Mouse (Mus musculus): ENCODE measurements around the gene Tnnt3. TPM values are rescaled to one million over a fixed set of nuclear protein-coding genes. Genes with fewer than 3 reads are reported as not detected.

The Tnnt3 gene
- polyA plus RNA-seq, 1 experiment from 2014 or later, result 1.7 TPM

DNA sequence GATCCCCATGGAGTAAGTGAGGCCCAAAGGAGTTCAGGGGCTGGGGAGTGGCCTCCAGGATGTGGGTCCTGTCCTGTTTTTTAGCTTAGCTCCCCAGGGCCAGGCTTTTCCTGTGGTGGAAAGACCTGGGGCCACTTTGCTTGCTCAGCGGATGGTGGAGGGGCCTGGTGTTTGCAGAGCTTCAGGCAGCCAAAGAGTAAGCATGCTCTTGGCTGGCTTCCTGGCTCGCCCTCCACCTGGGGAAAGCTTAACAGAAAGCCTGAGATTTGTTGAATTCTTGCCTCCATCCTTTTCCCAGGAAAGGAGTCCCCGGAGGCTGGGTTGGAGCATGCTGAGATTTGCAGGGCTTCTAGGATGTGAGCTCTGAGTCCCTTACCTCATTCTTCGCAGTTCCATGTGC, 36.5 kb downstream of the Tnnt3 start:
- Histone ChIP-seq H3K4me3 (ENCODE audit: low read depth, low read length) (no peak overlapping the region), H3K36me3 (ENCODE audit: control insufficient read depth, insufficient read depth, low read length) (no peaks in the 10 kb centered on the region), H3K4me1 (replicated peaks; ENCODE audit: control insufficient read depth, insufficient read depth, low read length) (peaks cover 9% of the 10 kb centered on the region), H3K9me3 (ENCODE audit: control insufficient read depth, low read length) (no peaks in the 10 kb centered on the region), H3K27me3 (ENCODE audit: control insufficient read depth, insufficient read depth, low read length) (no peaks in the 10 kb centered on the region), H3K9ac (ENCODE audit: low read depth, low read length) (no peak overlapping the region), H3K4me2 (replicated peaks; ENCODE audit: low read depth, low read length) (no peak overlapping the region), H3K27ac (ENCODE audit: low read depth, low read length) (no peak overlapping the region)
- ATAC-seq (ENCODE audit: low FRiP score), result no peak
- DNase-seq (ENCODE audit: low spot score), result no peak
- 87% methylated on average over 4 of the region's 4 CpGs for WGBS

- Histone ChIP-seq H3K4me1 (replicated peaks; ENCODE audit: control insufficient read depth, insufficient read depth, low read length) (peaks cover 9% of the 10 kb centered on the region), H3K9me3 (ENCODE audit: control insufficient read depth, low read length) (no peaks in the 10 kb centered on the region), H3K27ac (ENCODE audit: low read depth, low read length) (no peak overlapping the region), H3K4me3 (ENCODE audit: low read depth, low read length) (no peak overlapping the region), H3K9ac (ENCODE audit: low read depth, low read length) (no peak overlapping the region), H3K27me3 (ENCODE audit: control insufficient read depth, insufficient read depth, low read length) (no peaks in the 10 kb centered on the region), H3K36me3 (ENCODE audit: control insufficient read depth, insufficient read depth, low read length) (no peaks in the 10 kb centered on the region), H3K4me2 (replicated peaks; ENCODE audit: low read depth, low read length) (no peak overlapping the region)
- DNase-seq (ENCODE audit: low spot score) (no peak), ATAC-seq (ENCODE audit: low FRiP score) (no peak)
- 98% methylated on average over 5 of the region's 5 CpGs for WGBS
These were observed 37.2 kb downstream of the Tnnt3 start for GRCm38 (mm10) chr7:142535832-142536231.

DNA sequence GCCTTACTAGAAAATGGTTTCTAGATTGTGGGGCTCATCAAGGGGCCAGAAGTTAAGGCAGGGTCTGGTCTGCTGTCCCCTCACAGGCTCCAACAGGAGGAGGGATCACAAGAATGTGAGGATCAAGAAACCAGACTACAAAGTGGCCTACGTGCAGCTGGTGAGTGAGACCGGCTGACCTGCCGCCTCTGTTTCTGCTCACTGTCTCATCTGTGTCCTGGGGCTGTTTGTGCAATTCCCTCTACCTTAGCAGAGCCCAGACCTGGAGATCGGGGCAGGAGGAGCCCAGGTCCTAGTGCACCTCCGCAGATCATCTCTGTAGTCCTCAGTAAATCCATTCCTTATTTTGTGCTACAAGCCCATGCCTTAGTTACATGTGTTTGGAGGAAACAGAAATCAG, 38.5 kb downstream of the Tnnt3 start:
- H3K9ac ChIP-seq (ENCODE audit: low read depth, low read length), result no peak overlapping the region
- H3K9me3 ChIP-seq (ENCODE audit: control insufficient read depth, low read length), result no peaks in the 10 kb centered on the region
- no peak overlapping the region for H3K4me2 ChIP-seq (replicated peaks; ENCODE audit: low read depth, low read length)
- no peaks in the 10 kb centered on the region for H3K36me3 ChIP-seq (ENCODE audit: control insufficient read depth, insufficient read depth, low read length)
- H3K4me1 ChIP-seq (replicated peaks; ENCODE audit: control insufficient read depth, insufficient read depth, low read length), result peaks cover 9% of the 10 kb centered on the region
- H3K4me3 ChIP-seq (ENCODE audit: low read depth, low read length), result no peak overlapping the region
- 60% methylated on average over 5 of the region's 5 CpGs for WGBS
- ATAC-seq (ENCODE audit: low FRiP score) (no peak), DNase-seq (ENCODE audit: low spot score) (no peak)
- no peak overlapping the region for H3K27ac ChIP-seq (ENCODE audit: low read depth, low read length)
- H3K27me3 ChIP-seq (ENCODE audit: control insufficient read depth, insufficient read depth, low read length), result no peaks in the 10 kb centered on the region

- H3K36me3 ChIP-seq (ENCODE audit: control insufficient read depth, insufficient read depth, low read length), result no peaks in the 10 kb centered on the region
- no peak overlapping the region for H3K4me3 ChIP-seq (ENCODE audit: low read depth, low read length)
- H3K9me3 ChIP-seq (ENCODE audit: control insufficient read depth, low read length), result no peaks in the 10 kb centered on the region
- DNase-seq (ENCODE audit: low spot score), result peak; percentile 89
- H3K27me3 ChIP-seq (ENCODE audit: control insufficient read depth, insufficient read depth, low read length), result no peaks in the 10 kb centered on the region
- WGBS, result 9% methylated on average over 6 of the region's 6 CpGs
- H3K4me1 ChIP-seq (replicated peaks; ENCODE audit: control insufficient read depth, insufficient read depth, low read length), result peaks cover 11% of the 10 kb centered on the region
- no peak overlapping the region for H3K9ac ChIP-seq (ENCODE audit: low read depth, low read length)
- no peak overlapping the region for H3K4me2 ChIP-seq (replicated peaks; ENCODE audit: low read depth, low read length)
- ATAC-seq (ENCODE audit: low FRiP score), result peak; percentile 18; the same call in 1 of the 2 replicates
- H3K27ac ChIP-seq (ENCODE audit: low read depth, low read length), result peak overlapping the region; percentile 58; the same call in 1 of the 2 replicates
These were observed 39.2 kb downstream of the Tnnt3 start for GRCm38 (mm10) chr7:142537879-142538278.

DNA sequence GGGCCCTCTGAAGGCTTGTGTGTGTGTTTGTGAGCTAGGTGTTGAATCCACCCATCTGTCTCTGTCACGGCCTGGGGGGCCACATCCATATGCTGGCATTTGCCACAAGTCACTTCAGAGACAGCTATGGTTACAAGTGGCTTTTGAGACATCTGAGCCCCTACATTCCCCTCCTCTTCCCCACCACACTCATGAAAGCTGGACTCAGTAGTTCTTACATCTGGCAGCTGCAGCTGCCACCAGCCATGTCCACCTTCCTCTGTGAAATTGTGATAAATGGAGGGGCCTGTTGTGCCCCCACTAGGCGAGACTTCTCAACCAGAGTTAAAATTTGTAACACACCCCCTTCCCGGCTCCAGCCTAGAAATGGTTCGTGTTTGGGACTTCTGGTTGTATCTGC, 39.7 kb downstream of the Tnnt3 start:
- Histone ChIP-seq H3K9me3 (ENCODE audit: control insufficient read depth, low read length) (no peaks in the 10 kb centered on the region), H3K9ac (ENCODE audit: low read depth, low read length) (0 out of 2 replicates have a peak overlapping the region, but pooled peaks have one; percentile 24), H3K4me3 (ENCODE audit: low read depth, low read length) (no peak overlapping the region), H3K4me1 (replicated peaks; ENCODE audit: control insufficient read depth, insufficient read depth, low read length) (peaks cover 12% of the 10 kb centered on the region), H3K36me3 (ENCODE audit: control insufficient read depth, insufficient read depth, low read length) (no peaks in the 10 kb centered on the region), H3K4me2 (replicated peaks; ENCODE audit: low read depth, low read length) (no peak overlapping the region), H3K27ac (ENCODE audit: low read depth, low read length) (peak overlapping the region; percentile 58; the same call in 1 of the 2 replicates), H3K27me3 (ENCODE audit: control insufficient read depth, insufficient read depth, low read length) (no peaks in the 10 kb centered on the region)
- 33% methylated on average over 4 of the region's 4 CpGs for WGBS
- DNase-seq (ENCODE audit: low spot score), result no peak
- no peak for ATAC-seq (ENCODE audit: low FRiP score)

- Histone ChIP-seq H3K27ac (ENCODE audit: low read depth, low read length) (peak overlapping the region; percentile 58; the same call in 1 of the 2 replicates), H3K9ac (ENCODE audit: low read depth, low read length) (peak overlapping the region; percentile 24; the same call in 1 of the 2 replicates), H3K36me3 (ENCODE audit: control insufficient read depth, insufficient read depth, low read length) (no peaks in the 10 kb centered on the region), H3K4me2 (replicated peaks; ENCODE audit: low read depth, low read length) (no peak overlapping the region; the same call in 1 of the 2 replicates), H3K9me3 (ENCODE audit: control insufficient read depth, low read length) (no peaks in the 10 kb centered on the region), H3K4me1 (replicated peaks; ENCODE audit: control insufficient read depth, insufficient read depth, low read length) (peaks cover 8% of the 10 kb centered on the region), H3K27me3 (ENCODE audit: control insufficient read depth, insufficient read depth, low read length) (no peaks in the 10 kb centered on the region), H3K4me3 (ENCODE audit: low read depth, low read length) (no peak overlapping the region)
- DNase-seq (ENCODE audit: low spot score) (no peak), ATAC-seq (ENCODE audit: low FRiP score) (no peak)
- 28% methylated on average over 6 of the region's 6 CpGs for WGBS
These were observed 40.1 kb downstream of the Tnnt3 start for GRCm38 (mm10) chr7:142538766-142539165.

DNA sequence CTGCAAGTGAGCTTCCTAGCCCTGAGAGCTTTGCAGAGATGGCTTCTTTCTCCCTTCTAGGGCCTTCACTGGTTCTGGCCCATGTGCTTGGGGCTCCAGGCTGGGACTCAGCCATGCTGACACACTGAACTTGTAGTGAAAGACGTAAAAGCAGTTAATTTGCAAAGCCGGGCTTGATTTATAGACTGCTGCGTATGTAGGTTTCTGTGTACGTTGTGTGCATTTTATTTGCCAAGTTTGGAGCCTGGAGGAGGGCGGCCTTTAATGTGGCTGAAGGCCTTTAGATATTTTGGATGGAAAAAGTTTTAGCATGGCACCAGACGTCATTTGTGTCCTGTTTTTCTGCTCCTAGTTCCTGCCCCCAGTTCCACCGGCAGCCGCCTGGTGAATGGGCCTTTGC, 41.2 kb downstream of the Tnnt3 start:
- no peaks in the 10 kb centered on the region for H3K36me3 ChIP-seq (ENCODE audit: control insufficient read depth, insufficient read depth, low read length)
- no peak for DNase-seq (ENCODE audit: low spot score)
- no peak overlapping the region for H3K27ac ChIP-seq (ENCODE audit: low read depth, low read length)
- no peak overlapping the region for H3K4me2 ChIP-seq (replicated peaks; ENCODE audit: low read depth, low read length)
- no peaks in the 10 kb centered on the region for H3K27me3 ChIP-seq (ENCODE audit: control insufficient read depth, insufficient read depth, low read length)
- H3K9me3 ChIP-seq (ENCODE audit: control insufficient read depth, low read length), result no peaks in the 10 kb centered on the region
- no peak overlapping the region for H3K9ac ChIP-seq (ENCODE audit: low read depth, low read length)
- H3K4me3 ChIP-seq (ENCODE audit: low read depth, low read length), result no peak overlapping the region
- 65% methylated on average over 8 of the region's 8 CpGs for WGBS
- no peak for ATAC-seq (ENCODE audit: low FRiP score)
- H3K4me1 ChIP-seq (replicated peaks; ENCODE audit: control insufficient read depth, insufficient read depth, low read length), result peaks cover 8% of the 10 kb centered on the region

DNA sequence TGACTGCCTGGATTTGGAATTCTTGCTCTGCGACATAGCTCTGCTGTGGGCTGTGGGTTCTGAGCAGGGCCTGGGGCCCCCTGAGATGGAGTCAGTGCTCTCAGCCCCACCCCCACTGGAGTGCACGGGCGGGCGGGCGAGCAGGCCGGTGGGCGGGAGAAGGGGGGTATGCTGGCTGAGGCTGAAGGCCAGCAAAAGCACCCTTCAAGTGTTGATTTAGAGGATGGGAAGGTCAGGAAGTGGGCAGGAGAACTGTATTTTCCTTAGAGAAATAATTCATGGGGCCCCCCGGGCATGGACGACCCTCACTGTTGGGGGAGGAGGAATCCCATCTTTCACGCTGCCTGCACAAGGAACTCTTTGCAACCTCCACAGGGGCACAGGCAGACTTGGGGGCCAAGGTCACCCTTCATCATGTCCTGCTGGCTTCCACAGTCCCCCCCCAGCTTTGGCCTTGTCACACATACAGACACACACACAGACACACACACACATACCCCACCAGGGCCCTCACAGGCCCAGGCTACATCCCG, 44.2 kb downstream of the Tnnt3 start:
- H3K4me2 ChIP-seq (replicated peaks; ENCODE audit: low read depth, low read length), result no peak overlapping the region
- ATAC-seq (ENCODE audit: low FRiP score), result peak; percentile 54; the same call in 1 of the 2 replicates
- H3K36me3 ChIP-seq (ENCODE audit: control insufficient read depth, insufficient read depth, low read length), result no peaks in the 10 kb centered on the region
- no peak overlapping the region for H3K4me3 ChIP-seq (ENCODE audit: low read depth, low read length)
- WGBS, result 33% methylated on average over 11 of the region's 11 CpGs
- H3K27me3 ChIP-seq (ENCODE audit: control insufficient read depth, insufficient read depth, low read length), result no peaks in the 10 kb centered on the region
- DNase-seq (ENCODE audit: low spot score), result no peak
- H3K4me1 ChIP-seq (replicated peaks; ENCODE audit: control insufficient read depth, insufficient read depth, low read length), result peaks cover 8% of the 10 kb centered on the region
- H3K27ac ChIP-seq (ENCODE audit: low read depth, low read length), result peak overlapping the region; percentile 27; the same call in 1 of the 2 replicates
- H3K9me3 ChIP-seq (ENCODE audit: control insufficient read depth, low read length), result no peaks in the 10 kb centered on the region
- peak overlapping the region; percentile 15; the same call in 1 of the 2 replicates for H3K9ac ChIP-seq (ENCODE audit: low read depth, low read length)

- Histone ChIP-seq H3K4me1 (replicated peaks; ENCODE audit: control insufficient read depth, insufficient read depth, low read length) (peaks cover 6% of the 10 kb centered on the region), H3K4me2 (replicated peaks; ENCODE audit: low read depth, low read length) (no peak overlapping the region), H3K36me3 (ENCODE audit: control insufficient read depth, insufficient read depth, low read length) (no peaks in the 10 kb centered on the region), H3K9ac (ENCODE audit: low read depth, low read length) (no peak overlapping the region), H3K9me3 (ENCODE audit: control insufficient read depth, low read length) (no peaks in the 10 kb centered on the region), H3K4me3 (ENCODE audit: low read depth, low read length) (no peak overlapping the region), H3K27ac (ENCODE audit: low read depth, low read length) (0 out of 2 replicates have a peak overlapping the region, but pooled peaks have one; percentile 24), H3K27me3 (ENCODE audit: control insufficient read depth, insufficient read depth, low read length) (no peaks in the 10 kb centered on the region)
- WGBS, result 78% methylated on average over 7 of the region's 7 CpGs
- DNase-seq (ENCODE audit: low spot score), result no peak
- no peak for ATAC-seq (ENCODE audit: low FRiP score)
These were observed 47.3 kb downstream of the Tnnt3 start for GRCm38 (mm10) chr7:142545967-142546366.
